Mouse (Mus musculus): ENCODE data around the gene Dhrs13. TPM values are rescaled to one million over a fixed set of nuclear protein-coding genes. Genes with fewer than 3 reads are reported as not detected.

The Dhrs13 gene
- polyA plus RNA-seq, 1 experiment from 2014 or later = 12.8 TPM

- WGBS = 84% methylated on average over 8 of the region's 8 CpGs
- no peaks in the 10 kb centered on the region for H3K9me3 ChIP-seq
- peaks cover 3% of the 10 kb centered on the region for H3K4me1 ChIP-seq
- DNase-seq (ENCODE audit: low spot score) = no peak
- no peak overlapping the region for H3K4me3 ChIP-seq
- H3K27me3 ChIP-seq (replicated peaks; ENCODE audit: low read depth, poor library complexity, severe bottlenecking) = no peaks in the 10 kb centered on the region
- peaks cover 78% of the 10 kb centered on the region for H3K36me3 ChIP-seq (replicated peaks)
- H3K27ac ChIP-seq (replicated peaks) = no peak overlapping the region
Measured at GRCm38 (mm10) chr11:78056946-78057345, 24.9 kb downstream of the Dhrs13 start.

GRCm38 (mm10) chr11:78059833-78060757, 28.0 kb downstream of the Dhrs13 start:
- Histone ChIP-seq H3K4me3 (no peak overlapping the region), H3K9me3 (no peaks in the 10 kb centered on the region), H3K36me3 (replicated peaks) (peaks cover 49% of the 10 kb centered on the region), H3K27me3 (replicated peaks; ENCODE audit: low read depth, poor library complexity, severe bottlenecking) (no peaks in the 10 kb centered on the region), H3K4me1 (peaks cover 6% of the 10 kb centered on the region), H3K27ac (replicated peaks) (no peak overlapping the region)
- peak; percentile 60 for DNase-seq (ENCODE audit: low spot score)
- 65% methylated on average over 9 of the region's 9 CpGs for WGBS

DNA sequence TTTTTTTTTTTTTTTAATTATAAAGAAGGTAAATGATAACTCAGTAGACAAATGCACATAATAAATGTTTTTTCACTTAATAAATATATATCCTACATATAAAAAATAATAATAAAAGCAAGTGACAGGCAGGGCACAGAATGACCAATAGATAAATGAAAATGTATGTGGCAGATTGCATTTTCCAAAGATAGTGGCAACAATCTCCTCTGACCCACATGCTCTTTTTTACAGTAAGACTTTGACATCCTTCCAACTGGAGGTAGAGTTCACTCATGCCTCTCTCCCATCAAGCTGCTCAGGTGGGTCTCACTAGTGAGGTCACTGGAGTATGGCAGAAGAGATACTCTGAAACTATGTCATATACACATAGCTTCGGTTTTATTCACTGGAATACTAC, 30.5 kb downstream of the Dhrs13 start:
- 86% methylated on average over 1 of the region's 1 CpGs for WGBS
- Histone ChIP-seq H3K9me3 (no peaks in the 10 kb centered on the region), H3K4me1 (peaks cover 6% of the 10 kb centered on the region), H3K27me3 (replicated peaks; ENCODE audit: low read depth, poor library complexity, severe bottlenecking) (no peaks in the 10 kb centered on the region), H3K36me3 (replicated peaks) (peaks cover 25% of the 10 kb centered on the region), H3K4me3 (no peak overlapping the region), H3K27ac (replicated peaks) (no peak overlapping the region)
- DNase-seq (ENCODE audit: low spot score) = no peak

DNA sequence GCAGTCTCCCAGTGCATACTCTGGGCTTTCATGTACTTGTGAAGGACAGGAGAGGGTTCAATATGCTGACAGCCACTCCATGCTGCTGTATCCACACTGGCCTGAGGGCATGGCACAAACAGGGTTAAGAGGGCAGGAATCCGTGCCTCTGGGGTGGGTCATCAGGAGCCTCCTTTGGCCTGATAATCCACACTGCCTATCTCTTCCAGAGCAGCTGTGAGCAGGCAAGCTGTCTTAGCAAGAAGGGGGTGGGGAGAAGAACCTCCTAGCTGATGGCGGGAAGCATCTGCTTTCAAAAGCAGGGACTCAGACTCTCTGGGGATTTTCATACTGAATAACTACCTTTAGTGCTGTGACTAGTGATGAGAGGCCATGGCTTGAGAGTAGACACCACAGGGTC, 33.8 kb downstream of the Dhrs13 start:
- WGBS = 49% methylated on average over 2 of the region's 2 CpGs
- no peak overlapping the region for H3K27ac ChIP-seq (replicated peaks)

GRCm38 (mm10) chr11:78066641-78067040, 34.6 kb downstream of the Dhrs13 start:
- DNase-seq (ENCODE audit: low spot score) = no peak
- Histone ChIP-seq H3K27ac (replicated peaks) (no peak overlapping the region), H3K4me1 (peaks cover 6% of the 10 kb centered on the region), H3K27me3 (replicated peaks; ENCODE audit: low read depth, poor library complexity, severe bottlenecking) (no peaks in the 10 kb centered on the region), H3K9me3 (no peaks in the 10 kb centered on the region), H3K36me3 (replicated peaks) (peaks cover 12% of the 10 kb centered on the region), H3K4me3 (no peak overlapping the region)
- 68% methylated on average over 2 of the region's 2 CpGs for WGBS

More for the DNA sequence above, 33.8 kb downstream of the Dhrs13 start:
- Histone ChIP-seq H3K4me1 (peaks cover 6% of the 10 kb centered on the region), H3K9me3 (no peaks in the 10 kb centered on the region), H3K27me3 (replicated peaks; ENCODE audit: low read depth, poor library complexity, severe bottlenecking) (no peaks in the 10 kb centered on the region), H3K4me3 (no peak overlapping the region), H3K36me3 (replicated peaks) (peaks cover 7% of the 10 kb centered on the region)
- DNase-seq (ENCODE audit: low spot score) = no peak

GRCm38 (mm10) chr11:78067566-78067965, 35.5 kb downstream of the Dhrs13 start:
- H3K4me3 ChIP-seq = no peak overlapping the region
- peaks cover 21% of the 10 kb centered on the region for H3K36me3 ChIP-seq (replicated peaks)
- H3K4me1 ChIP-seq = 0 out of 2 replicates have a peak, but pooled peaks cover 1% of the 10 kb centered on the region
- no peak for DNase-seq (ENCODE audit: low spot score)
- no peak overlapping the region for H3K27ac ChIP-seq (replicated peaks)
- no peaks in the 10 kb centered on the region for H3K9me3 ChIP-seq
- 74% methylated on average over 5 of the region's 5 CpGs for WGBS
- H3K27me3 ChIP-seq (replicated peaks; ENCODE audit: low read depth, poor library complexity, severe bottlenecking) = no peaks in the 10 kb centered on the region

GRCm38 (mm10) chr11:78069130-78069529, 37.0 kb downstream of the Dhrs13 start:
- Histone ChIP-seq H3K4me1 (0 out of 2 replicates have a peak, but pooled peaks cover 3% of the 10 kb centered on the region), H3K27me3 (replicated peaks; ENCODE audit: low read depth, poor library complexity, severe bottlenecking) (no peaks in the 10 kb centered on the region), H3K9me3 (no peaks in the 10 kb centered on the region), H3K4me3 (no peak overlapping the region), H3K36me3 (replicated peaks) (peaks cover 37% of the 10 kb centered on the region), H3K27ac (replicated peaks) (0 out of 2 replicates have a peak overlapping the region, but pooled peaks have one; percentile 19)
- DNase-seq (ENCODE audit: low spot score) = no peak
- WGBS = 88% methylated on average over 5 of the region's 5 CpGs

DNA sequence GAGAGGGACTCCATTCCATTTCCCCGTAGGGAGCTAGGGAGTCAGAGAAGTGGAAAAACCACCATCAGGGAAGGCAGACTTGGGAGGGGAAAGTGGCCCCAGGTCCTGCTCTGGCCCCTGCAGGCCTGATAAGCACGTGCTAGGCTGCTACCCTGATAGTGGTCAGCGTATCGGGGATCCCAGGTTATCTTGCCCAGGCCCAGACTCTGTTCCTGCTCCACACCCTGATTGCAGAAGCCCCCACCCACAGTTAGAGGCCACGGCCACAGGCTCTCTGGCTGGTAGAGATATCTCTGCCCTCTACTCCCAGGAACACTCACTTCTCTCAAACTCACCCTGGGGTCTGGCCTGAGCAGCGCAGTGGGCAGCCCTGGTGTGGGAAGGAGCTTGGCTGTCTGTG, 37.6 kb downstream of the Dhrs13 start:
- 0 out of 2 replicates have a peak overlapping the region, but pooled peaks have one; percentile 19 for H3K27ac ChIP-seq (replicated peaks)

GRCm38 (mm10) chr11:78071938-78072337, 39.9 kb downstream of the Dhrs13 start:
- Histone ChIP-seq H3K9me3 (no peaks in the 10 kb centered on the region), H3K4me3 (peak overlapping the region; percentile 19; the same call in 1 of the 2 replicates), H3K27me3 (replicated peaks; ENCODE audit: low read depth, poor library complexity, severe bottlenecking) (no peaks in the 10 kb centered on the region), H3K27ac (replicated peaks) (no peak overlapping the region; the same call in 1 of the 2 replicates), H3K36me3 (replicated peaks) (peaks cover 64% of the 10 kb centered on the region), H3K4me1 (0 out of 2 replicates have a peak, but pooled peaks cover 3% of the 10 kb centered on the region)
- DNase-seq (ENCODE audit: low spot score) = no peak
- WGBS = 80% methylated on average over 5 of the region's 5 CpGs

More for the DNA sequence above, 37.6 kb downstream of the Dhrs13 start:
- WGBS = 84% methylated on average over 6 of the region's 6 CpGs
- H3K4me3 ChIP-seq = no peak overlapping the region
- 0 out of 2 replicates have a peak, but pooled peaks cover 3% of the 10 kb centered on the region for H3K4me1 ChIP-seq
- no peaks in the 10 kb centered on the region for H3K9me3 ChIP-seq
- DNase-seq (ENCODE audit: low spot score) = no peak
- H3K27me3 ChIP-seq (replicated peaks; ENCODE audit: low read depth, poor library complexity, severe bottlenecking) = no peaks in the 10 kb centered on the region
- H3K36me3 ChIP-seq (replicated peaks) = peaks cover 42% of the 10 kb centered on the region

- Histone ChIP-seq H3K27ac (replicated peaks) (no peak overlapping the region), H3K4me1 (0 out of 2 replicates have a peak, but pooled peaks cover 3% of the 10 kb centered on the region), H3K4me3 (peak overlapping the region; percentile 19; the same call in 1 of the 2 replicates), H3K36me3 (replicated peaks) (peaks cover 71% of the 10 kb centered on the region), H3K9me3 (no peaks in the 10 kb centered on the region), H3K27me3 (replicated peaks; ENCODE audit: low read depth, poor library complexity, severe bottlenecking) (no peaks in the 10 kb centered on the region)
- no peak for DNase-seq (ENCODE audit: low spot score)
- WGBS = 32% methylated on average over 6 of the region's 6 CpGs
Measured at GRCm38 (mm10) chr11:78072425-78073130, 40.5 kb downstream of the Dhrs13 start.

- no peak overlapping the region for H3K27ac ChIP-seq (replicated peaks)
- no peak overlapping the region for H3K4me3 ChIP-seq
- DNase-seq (ENCODE audit: low spot score) = no peak
- 0 out of 2 replicates have a peak, but pooled peaks cover 3% of the 10 kb centered on the region for H3K4me1 ChIP-seq
- no peaks in the 10 kb centered on the region for H3K27me3 ChIP-seq (replicated peaks; ENCODE audit: low read depth, poor library complexity, severe bottlenecking)
- H3K9me3 ChIP-seq = no peaks in the 10 kb centered on the region
- peaks cover 78% of the 10 kb centered on the region for H3K36me3 ChIP-seq (replicated peaks)
- 96% methylated on average over 9 of the region's 9 CpGs for WGBS
Measured at GRCm38 (mm10) chr11:78073577-78074276, 41.6 kb downstream of the Dhrs13 start.

- Histone ChIP-seq H3K27ac (replicated peaks) (no peak overlapping the region), H3K9me3 (no peaks in the 10 kb centered on the region), H3K4me1 (peaks cover 8% of the 10 kb centered on the region), H3K36me3 (replicated peaks) (peaks cover 78% of the 10 kb centered on the region), H3K4me3 (no peak overlapping the region), H3K27me3 (replicated peaks; ENCODE audit: low read depth, poor library complexity, severe bottlenecking) (no peaks in the 10 kb centered on the region)
- DNase-seq (ENCODE audit: low spot score) = no peak
- WGBS = 89% methylated on average over 2 of the region's 2 CpGs
Measured at GRCm38 (mm10) chr11:78074277-78074652, 42.2 kb downstream of the Dhrs13 start.

Data from embryonic facial prominence, embryonic 10.5 days (tissue).